Mouse (Mus musculus): Measurements from ENCODE around the gene Gm49333. TPM values are rescaled to one million over a fixed set of nuclear protein-coding genes. Genes with fewer than 3 reads are reported as not detected.

The Gm49333 gene
- polyA plus RNA-seq, 1 experiment from 2014 or later, result not detected

DNA sequence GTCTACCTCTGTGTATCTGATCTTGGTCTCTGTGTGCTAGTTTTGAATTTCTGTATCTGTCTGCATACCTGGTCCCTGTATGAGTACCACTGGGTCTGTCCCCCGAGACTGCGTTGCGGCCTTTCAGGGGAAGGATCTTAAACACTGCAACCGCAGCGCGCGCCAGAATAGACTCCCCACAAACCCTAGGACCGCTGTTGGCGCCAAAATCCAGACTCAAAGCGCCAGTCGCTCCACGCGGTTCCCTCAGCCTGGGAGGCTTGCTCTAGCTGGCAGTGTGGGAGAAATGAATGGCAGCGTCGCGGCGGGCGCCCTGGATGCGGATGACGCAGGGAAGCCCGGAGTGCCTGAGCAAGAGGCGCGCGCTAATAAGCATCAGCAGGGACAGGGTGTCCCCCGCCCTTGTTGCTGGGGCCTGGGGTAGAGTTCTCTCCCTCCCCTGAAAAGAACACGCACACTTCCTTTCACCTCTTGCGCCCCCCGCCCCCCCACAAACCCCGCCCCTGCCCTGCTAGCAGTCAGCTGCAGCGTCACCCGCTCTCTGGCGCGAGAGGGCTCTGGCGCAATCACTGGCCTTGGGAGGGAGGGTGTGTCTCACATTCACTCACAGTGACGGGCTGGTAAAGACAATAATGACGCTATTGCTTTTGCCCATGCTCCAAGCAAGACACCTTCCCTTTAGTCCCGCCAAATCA lies 10.7 kb downstream of the Gm49333 start:
- H3K27me3 ChIP-seq (ENCODE audit: control insufficient read depth, insufficient read depth, low read depth, low read length), result no peaks in the 10 kb centered on the region
- H3K4me2 ChIP-seq (ENCODE audit: low read length), result peak overlapping the region; percentile 77
- ATAC-seq, result peak; percentile 74
- peak overlapping the region; percentile 89 for H3K4me3 ChIP-seq (ENCODE audit: low read depth, low read length)
- peak overlapping the region; percentile 96 for H3K27ac ChIP-seq (ENCODE audit: low read length)
- no peaks in the 10 kb centered on the region for H3K36me3 ChIP-seq (ENCODE audit: control insufficient read depth, insufficient read depth, low read length)
- H3K9me3 ChIP-seq (replicated peaks; ENCODE audit: control insufficient read depth, low read length, poor library complexity, severe bottlenecking), result no peaks in the 10 kb centered on the region
- peaks cover 13% of the 10 kb centered on the region for H3K4me1 ChIP-seq (ENCODE audit: control insufficient read depth, insufficient read depth, low read length)
- H3K9ac ChIP-seq (ENCODE audit: low read depth, low read length), result peak overlapping the region; percentile 94
- under 1% methylated on average over 34 of the region's 37 CpGs for WGBS

DNA sequence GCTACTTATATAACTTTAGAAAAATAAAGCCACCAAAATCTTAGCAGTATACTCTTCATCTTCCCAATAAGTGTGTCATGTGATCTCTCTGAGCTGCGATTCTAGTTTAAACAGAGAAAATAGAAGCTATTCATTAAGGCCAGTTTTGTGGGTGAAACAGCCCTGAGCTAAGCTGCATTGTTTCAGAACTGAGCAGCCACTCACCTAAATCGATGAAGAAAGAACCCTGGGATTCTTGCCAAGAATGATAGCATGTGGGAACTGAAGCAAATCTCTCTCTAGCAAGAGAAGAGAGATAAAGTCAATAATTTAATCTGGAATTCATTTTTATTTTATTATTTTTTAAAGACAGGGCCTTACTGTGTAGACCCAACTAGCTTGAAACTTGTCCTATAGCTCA lies 11.8 kb downstream of the Gm49333 start:
- H3K27ac ChIP-seq (ENCODE audit: low read length), result peak overlapping the region; percentile 96; the same call in 1 of the 2 replicates
- no peak for ATAC-seq
- H3K36me3 ChIP-seq (ENCODE audit: control insufficient read depth, insufficient read depth, low read length), result no peaks in the 10 kb centered on the region
- H3K4me1 ChIP-seq (ENCODE audit: control insufficient read depth, insufficient read depth, low read length), result peaks cover 13% of the 10 kb centered on the region
- no peaks in the 10 kb centered on the region for H3K27me3 ChIP-seq (ENCODE audit: control insufficient read depth, insufficient read depth, low read depth, low read length)
- no peak overlapping the region for H3K4me3 ChIP-seq (ENCODE audit: low read depth, low read length)
- H3K4me2 ChIP-seq (ENCODE audit: low read length), result no peak overlapping the region
- H3K9ac ChIP-seq (ENCODE audit: low read depth, low read length), result no peak overlapping the region
- WGBS, result 36% methylated on average over 2 of the region's 2 CpGs
- no peaks in the 10 kb centered on the region for H3K9me3 ChIP-seq (replicated peaks; ENCODE audit: control insufficient read depth, low read length, poor library complexity, severe bottlenecking)

DNA sequence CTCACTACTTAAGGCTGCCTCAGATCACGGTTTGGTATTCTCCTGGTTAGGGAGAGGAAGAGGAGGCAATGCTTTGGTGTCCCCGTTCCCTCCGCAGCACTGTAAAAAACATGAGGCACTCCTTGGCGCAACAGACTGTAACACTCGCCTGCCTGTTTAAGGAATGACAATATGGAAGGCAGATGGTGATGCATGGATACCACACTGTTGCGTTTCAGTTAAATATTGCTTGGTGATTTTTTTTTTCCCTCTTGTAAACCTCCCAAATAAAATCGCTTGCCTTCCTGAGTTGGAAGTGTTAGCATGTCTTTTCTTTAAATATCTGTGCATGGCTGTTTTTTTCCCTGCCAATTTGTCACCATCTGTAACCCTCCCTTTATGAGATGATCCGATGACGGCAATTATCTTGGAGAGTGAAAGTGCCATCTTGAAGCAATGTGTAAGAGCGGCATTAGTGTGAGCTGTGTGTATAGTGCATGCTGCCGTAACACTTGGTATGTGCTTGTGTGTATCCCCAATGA lies 17.5 kb downstream of the Gm49333 start:
- peaks cover 3% of the 10 kb centered on the region; the same call in 1 of the 2 replicates for H3K4me1 ChIP-seq (ENCODE audit: control insufficient read depth, insufficient read depth, low read length)
- no peak overlapping the region for H3K9ac ChIP-seq (ENCODE audit: low read depth, low read length)
- H3K4me2 ChIP-seq (ENCODE audit: low read length), result peak overlapping the region; percentile 88
- ATAC-seq, result peak; percentile 30; the same call in 1 of the 2 replicates
- peak overlapping the region; percentile 67; the same call in 1 of the 2 replicates for H3K4me3 ChIP-seq (ENCODE audit: low read depth, low read length)
- H3K27me3 ChIP-seq (ENCODE audit: control insufficient read depth, insufficient read depth, low read depth, low read length), result no peaks in the 10 kb centered on the region
- 54% methylated on average over 11 of the region's 11 CpGs for WGBS
- no peak overlapping the region for H3K27ac ChIP-seq (ENCODE audit: low read length)
- H3K36me3 ChIP-seq (ENCODE audit: control insufficient read depth, insufficient read depth, low read length), result no peaks in the 10 kb centered on the region
- no peaks in the 10 kb centered on the region for H3K9me3 ChIP-seq (replicated peaks; ENCODE audit: control insufficient read depth, low read length, poor library complexity, severe bottlenecking)

DNA sequence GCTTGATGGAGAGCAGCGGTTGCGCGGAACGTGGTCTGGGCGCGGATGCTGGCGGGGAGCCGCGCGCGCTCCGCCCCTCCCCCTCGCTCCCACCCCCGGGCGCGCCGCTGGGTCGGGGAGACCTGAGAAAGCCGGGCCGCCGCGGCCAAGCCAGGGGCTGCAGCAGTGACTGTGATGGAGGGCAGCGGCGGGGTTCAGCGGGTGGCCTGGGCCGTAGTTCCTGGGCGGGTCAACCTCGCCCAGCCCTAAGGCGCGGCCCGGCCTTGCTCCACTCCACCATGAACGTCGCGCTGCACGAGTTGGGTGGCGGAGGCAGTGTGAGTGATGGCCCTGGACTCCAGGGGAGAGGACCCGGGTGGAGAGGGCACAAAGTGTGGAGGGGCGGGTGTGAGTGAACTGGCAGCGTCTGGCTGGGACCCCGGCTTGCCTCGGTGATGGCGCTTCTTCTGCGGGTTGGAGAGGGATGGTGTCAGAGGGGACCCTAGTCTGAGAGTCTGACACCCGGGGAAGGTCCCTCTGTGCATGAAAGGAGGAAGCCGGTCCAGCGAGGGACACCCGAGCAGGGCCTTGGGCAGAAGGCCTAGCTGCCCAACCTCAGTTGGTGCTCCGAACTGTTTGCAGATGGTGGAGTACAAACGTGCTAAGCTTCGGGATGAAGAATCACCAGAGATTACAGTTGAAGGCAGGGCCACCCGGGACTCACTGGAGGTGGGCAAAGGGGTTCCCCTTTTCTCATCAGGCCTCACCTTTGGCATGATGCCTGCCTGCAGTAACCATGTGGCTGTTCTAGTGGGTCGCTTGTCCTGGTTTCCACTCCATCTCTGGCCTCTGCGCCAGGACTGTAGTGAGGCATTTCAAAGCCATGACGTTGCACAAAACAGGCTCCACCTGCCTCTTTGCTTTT lies 18.6 kb downstream of the Gm49333 start, which contains the start of gene Ece2:
TSS of gene Ece2 (plus strand) at position 98 of the 904 bp plus-strand sequence.
- no peaks in the 10 kb centered on the region for H3K36me3 ChIP-seq (ENCODE audit: control insufficient read depth, insufficient read depth, low read length)
- peaks cover 3% of the 10 kb centered on the region; the same call in 1 of the 2 replicates for H3K4me1 ChIP-seq (ENCODE audit: control insufficient read depth, insufficient read depth, low read length)
- H3K4me2 ChIP-seq (ENCODE audit: low read length), result peak within 1 kb of the TSS; percentile 88
- no peaks in the 10 kb centered on the region for H3K27me3 ChIP-seq (ENCODE audit: control insufficient read depth, insufficient read depth, low read depth, low read length)
- peak within 1 kb of the TSS; percentile 67 for H3K4me3 ChIP-seq (ENCODE audit: low read depth, low read length)
- peak; percentile 80 for ATAC-seq
- H3K9me3 ChIP-seq (replicated peaks; ENCODE audit: control insufficient read depth, low read length, poor library complexity, severe bottlenecking), result no peaks in the 10 kb centered on the region
- H3K27ac ChIP-seq (ENCODE audit: low read length), result peak within 1 kb of the TSS; percentile 79
- 5% methylated on average over 52 of the region's 54 CpGs for WGBS
- H3K9ac ChIP-seq (ENCODE audit: low read depth, low read length), result peak within 1 kb of the TSS; percentile 88

DNA sequence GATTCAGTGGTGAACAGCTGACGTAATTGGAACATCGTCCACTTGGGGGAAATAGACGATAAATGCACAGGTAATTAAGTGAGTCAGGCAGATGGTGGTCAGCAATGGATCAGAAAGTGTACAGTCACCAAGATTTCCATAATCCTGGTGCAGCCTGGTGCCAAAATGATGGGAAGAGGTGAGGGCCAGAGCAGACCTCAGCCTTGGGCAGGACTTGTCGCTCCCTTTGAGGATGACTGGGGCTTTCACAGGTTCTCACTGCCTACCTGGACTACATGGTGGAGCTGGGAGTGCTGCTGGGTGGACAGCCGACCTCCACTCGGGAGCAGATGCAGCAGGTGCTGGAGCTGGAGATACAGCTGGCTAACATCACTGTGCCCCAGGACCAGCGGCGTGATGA lies 26.0 kb downstream of the Gm49333 start:
- H3K27ac ChIP-seq (ENCODE audit: low read length), result 0 out of 2 replicates have a peak overlapping the region, but pooled peaks have one; percentile 52
- H3K9ac ChIP-seq (ENCODE audit: low read depth, low read length), result no peak overlapping the region

DNA sequence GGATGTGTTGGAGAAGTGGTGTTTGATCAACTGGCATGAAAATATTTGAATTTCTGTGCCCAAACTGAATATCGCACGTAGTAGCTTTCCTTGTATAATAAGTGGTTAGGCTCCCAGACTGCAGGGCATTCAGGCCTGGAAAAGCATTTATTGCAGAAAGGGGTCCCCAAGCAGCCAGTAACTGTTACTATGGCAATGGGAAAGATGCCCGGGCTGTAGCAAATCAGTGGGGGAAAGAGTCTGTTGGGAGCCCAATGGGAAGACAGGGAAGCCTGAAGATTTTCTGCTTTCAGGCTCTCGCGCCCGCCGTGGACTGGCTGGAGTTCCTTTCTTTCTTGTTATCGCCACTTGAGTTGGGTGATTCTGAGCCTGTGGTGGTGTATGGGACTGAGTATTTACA lies 27.0 kb downstream of the Gm49333 start:
- peak overlapping the region; percentile 31; the same call in 1 of the 2 replicates for H3K4me2 ChIP-seq (ENCODE audit: low read length)
- H3K4me3 ChIP-seq (ENCODE audit: low read depth, low read length), result no peak overlapping the region
- no peak for ATAC-seq
- H3K27me3 ChIP-seq (ENCODE audit: control insufficient read depth, insufficient read depth, low read depth, low read length), result no peaks in the 10 kb centered on the region
- H3K27ac ChIP-seq (ENCODE audit: low read length), result peak overlapping the region; percentile 54
- no peaks in the 10 kb centered on the region for H3K4me1 ChIP-seq (ENCODE audit: control insufficient read depth, insufficient read depth, low read length)
- no peaks in the 10 kb centered on the region for H3K9me3 ChIP-seq (replicated peaks; ENCODE audit: control insufficient read depth, low read length, poor library complexity, severe bottlenecking)
- no peak overlapping the region for H3K9ac ChIP-seq (ENCODE audit: low read depth, low read length)
- peaks cover 6% of the 10 kb centered on the region; the same call in 1 of the 2 replicates for H3K36me3 ChIP-seq (ENCODE audit: control insufficient read depth, insufficient read depth, low read length)
- 62% methylated on average over 8 of the region's 8 CpGs for WGBS

More for the DNA sequence above, 26.0 kb downstream of the Gm49333 start:
- no peaks in the 10 kb centered on the region for H3K9me3 ChIP-seq (replicated peaks; ENCODE audit: control insufficient read depth, low read length, poor library complexity, severe bottlenecking)
- no peak overlapping the region for H3K4me3 ChIP-seq (ENCODE audit: low read depth, low read length)
- H3K4me1 ChIP-seq (ENCODE audit: control insufficient read depth, insufficient read depth, low read length), result no peaks in the 10 kb centered on the region
- no peaks in the 10 kb centered on the region for H3K27me3 ChIP-seq (ENCODE audit: control insufficient read depth, insufficient read depth, low read depth, low read length)
- no peak overlapping the region for H3K4me2 ChIP-seq (ENCODE audit: low read length)
- WGBS, result 85% methylated on average over 8 of the region's 8 CpGs
- ATAC-seq, result no peak
- H3K36me3 ChIP-seq (ENCODE audit: control insufficient read depth, insufficient read depth, low read length), result peaks cover 6% of the 10 kb centered on the region; the same call in 1 of the 2 replicates

DNA sequence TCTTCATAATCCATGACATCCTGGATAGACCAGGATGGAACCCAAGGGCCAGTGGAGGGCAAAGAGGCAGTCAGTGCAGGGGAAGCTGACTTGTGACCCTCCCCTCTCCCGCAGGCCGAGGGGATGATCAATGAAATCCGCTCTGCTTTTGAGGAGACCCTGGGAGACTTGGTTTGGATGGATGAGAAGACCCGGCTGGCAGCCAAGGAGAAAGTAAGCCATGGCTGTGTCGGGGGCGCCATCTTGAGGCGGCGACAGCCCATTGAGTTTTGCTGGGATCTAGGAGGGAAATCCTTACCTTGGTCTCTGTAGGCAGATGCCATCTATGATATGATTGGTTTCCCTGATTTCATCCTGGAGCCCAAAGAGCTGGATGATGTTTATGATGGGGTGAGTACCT lies 30.8 kb downstream of the Gm49333 start:
- Histone ChIP-seq H3K4me3 (ENCODE audit: low read depth, low read length) (no peak overlapping the region), H3K4me2 (ENCODE audit: low read length) (no peak overlapping the region), H3K9ac (ENCODE audit: low read depth, low read length) (no peak overlapping the region), H3K27me3 (ENCODE audit: control insufficient read depth, insufficient read depth, low read depth, low read length) (no peaks in the 10 kb centered on the region), H3K4me1 (ENCODE audit: control insufficient read depth, insufficient read depth, low read length) (no peaks in the 10 kb centered on the region), H3K27ac (ENCODE audit: low read length) (no peak overlapping the region), H3K36me3 (ENCODE audit: control insufficient read depth, insufficient read depth, low read length) (peaks cover 6% of the 10 kb centered on the region; the same call in 1 of the 2 replicates), H3K9me3 (replicated peaks; ENCODE audit: control insufficient read depth, low read length, poor library complexity, severe bottlenecking) (no peaks in the 10 kb centered on the region)
- WGBS, result under 1% methylated on average over 8 of the region's 8 CpGs
- ATAC-seq, result peak; percentile 34; the same call in 1 of the 2 replicates

DNA sequence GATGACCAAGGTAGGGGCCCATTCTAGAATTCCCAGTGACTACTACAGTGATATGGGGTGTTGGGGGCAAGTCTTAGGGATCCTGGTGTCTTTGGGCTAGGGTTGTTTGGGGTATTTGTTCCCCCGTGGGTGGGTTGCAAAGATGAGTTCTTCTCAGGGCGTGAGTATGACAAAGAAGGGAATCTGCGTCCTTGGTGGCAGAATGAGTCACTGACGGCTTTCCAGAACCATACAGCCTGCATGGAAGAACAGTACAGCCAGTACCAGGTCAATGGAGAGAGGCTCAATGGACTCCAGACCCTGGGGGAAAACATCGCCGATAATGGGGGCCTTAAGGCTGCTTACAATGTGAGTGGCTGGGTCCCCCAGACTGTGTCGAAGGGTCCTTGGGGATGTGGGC lies 32.5 kb downstream of the Gm49333 start:
- no peak for ATAC-seq
- 84% methylated on average over 7 of the region's 7 CpGs for WGBS
- no peaks in the 10 kb centered on the region for H3K27me3 ChIP-seq (ENCODE audit: control insufficient read depth, insufficient read depth, low read depth, low read length)
- H3K4me2 ChIP-seq (ENCODE audit: low read length), result no peak overlapping the region
- no peaks in the 10 kb centered on the region for H3K9me3 ChIP-seq (replicated peaks; ENCODE audit: control insufficient read depth, low read length, poor library complexity, severe bottlenecking)
- no peak overlapping the region for H3K9ac ChIP-seq (ENCODE audit: low read depth, low read length)
- H3K4me3 ChIP-seq (ENCODE audit: low read depth, low read length), result no peak overlapping the region
- peaks cover 6% of the 10 kb centered on the region; the same call in 1 of the 2 replicates for H3K36me3 ChIP-seq (ENCODE audit: control insufficient read depth, insufficient read depth, low read length)
- H3K4me1 ChIP-seq (ENCODE audit: control insufficient read depth, insufficient read depth, low read length), result no peaks in the 10 kb centered on the region
- H3K27ac ChIP-seq (ENCODE audit: low read length), result no peak overlapping the region
